Mouse (Mus musculus) mesoderm, embryonic 11.5 days (tissue): ENCODE measurements around the gene Tnrc18.

Experiments used
- DNase-seq: peaks from one replicate; pipeline ENCODE4 v3.0.0-alpha.2; 2012; ENCODE audit warnings: low read depth, low spot score

Tnrc18 gene

DNA sequence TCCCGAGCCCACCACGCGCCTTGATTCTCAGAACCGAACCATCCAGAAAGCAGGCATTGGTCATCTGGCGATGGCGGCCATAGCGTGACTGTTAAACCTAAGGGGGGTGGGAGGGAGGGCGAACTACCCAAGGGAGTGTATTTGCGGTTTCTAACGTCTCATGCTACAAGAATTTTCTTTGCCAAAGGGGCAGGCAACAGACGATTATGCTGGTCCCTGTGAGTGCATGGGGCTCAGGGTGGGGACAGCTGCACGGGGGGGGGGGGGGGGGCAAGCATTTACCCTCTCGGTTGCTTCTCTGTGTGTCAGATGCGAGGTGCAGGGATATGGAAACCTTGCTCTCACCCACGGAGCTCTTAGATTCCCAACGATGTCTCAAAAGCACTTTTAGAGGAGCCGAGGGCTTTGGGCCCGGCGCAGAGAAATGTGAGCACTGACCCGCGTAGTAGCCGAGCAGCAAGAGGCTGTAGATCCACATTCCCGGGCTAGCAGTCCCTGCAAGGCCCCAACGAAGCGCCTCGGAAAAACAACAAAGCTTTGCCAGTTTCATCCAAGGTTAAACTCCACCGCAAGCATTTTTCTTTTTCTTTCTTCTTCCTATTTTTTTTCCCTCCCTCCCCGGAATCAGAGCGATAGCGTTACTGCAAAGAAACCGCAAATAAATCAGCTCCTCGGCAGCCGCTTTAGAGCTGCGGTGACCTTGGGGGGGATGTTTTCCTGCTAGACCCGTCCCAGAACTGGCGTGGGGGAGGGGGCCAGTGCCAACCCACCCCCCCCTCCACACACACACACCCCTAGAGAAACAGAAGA, 5.0 kb upstream of the Tnrc18 start:
- peak; percentile 79 for DNase-seq

DNA sequence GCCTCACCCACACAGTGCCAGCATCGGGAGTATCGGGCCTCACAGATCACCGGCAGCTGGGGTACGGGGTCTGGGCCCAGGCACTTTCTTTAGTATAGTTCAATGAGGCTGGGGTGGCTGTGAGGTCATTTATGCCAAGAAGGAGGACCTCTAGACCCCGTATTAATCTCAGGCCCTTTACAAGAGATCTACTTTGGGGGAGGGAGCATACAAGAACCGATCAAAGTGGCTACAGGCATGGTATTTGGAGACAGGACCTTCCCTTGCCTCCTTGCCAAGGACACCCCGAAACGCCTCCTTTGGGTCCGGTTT, 4.5 kb upstream of the Tnrc18 start:
- DNase-seq = no peak

DNA sequence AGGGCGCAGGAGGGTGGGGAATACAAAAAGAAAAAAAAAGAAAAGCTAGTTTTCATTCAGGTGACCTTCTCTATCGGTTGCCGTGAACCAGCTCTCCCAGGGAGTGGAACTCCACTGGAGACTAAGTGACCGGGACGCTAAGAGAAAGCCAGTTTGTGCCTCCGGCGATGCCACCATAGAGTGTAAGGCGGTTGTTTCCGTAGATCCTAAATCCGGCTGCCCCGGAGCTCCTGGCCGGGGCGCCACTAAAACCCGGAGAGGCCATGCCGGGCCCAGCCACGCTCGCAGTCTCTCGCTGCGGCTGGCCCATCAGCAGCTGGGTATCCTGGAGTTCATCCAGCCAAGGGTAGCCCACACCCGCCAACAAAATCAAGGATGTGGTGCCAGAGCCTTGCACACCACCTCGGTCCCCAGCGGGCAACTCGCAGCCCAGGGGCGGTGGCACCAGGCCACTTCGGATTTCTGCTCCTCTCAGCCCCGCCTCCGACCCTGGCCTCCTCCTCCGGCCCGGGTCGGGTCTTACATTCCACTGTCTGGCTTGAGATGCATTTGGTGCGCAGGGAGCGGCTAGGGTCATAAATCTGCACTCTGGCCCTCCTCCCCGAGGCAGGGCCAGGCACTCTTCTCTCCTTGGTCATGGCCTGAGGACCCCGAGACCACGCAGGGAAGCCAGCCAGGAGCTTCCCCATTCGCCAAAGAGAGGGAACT, 4.0 kb upstream of the Tnrc18 start:
- DNase-seq = peak; percentile 96

DNA sequence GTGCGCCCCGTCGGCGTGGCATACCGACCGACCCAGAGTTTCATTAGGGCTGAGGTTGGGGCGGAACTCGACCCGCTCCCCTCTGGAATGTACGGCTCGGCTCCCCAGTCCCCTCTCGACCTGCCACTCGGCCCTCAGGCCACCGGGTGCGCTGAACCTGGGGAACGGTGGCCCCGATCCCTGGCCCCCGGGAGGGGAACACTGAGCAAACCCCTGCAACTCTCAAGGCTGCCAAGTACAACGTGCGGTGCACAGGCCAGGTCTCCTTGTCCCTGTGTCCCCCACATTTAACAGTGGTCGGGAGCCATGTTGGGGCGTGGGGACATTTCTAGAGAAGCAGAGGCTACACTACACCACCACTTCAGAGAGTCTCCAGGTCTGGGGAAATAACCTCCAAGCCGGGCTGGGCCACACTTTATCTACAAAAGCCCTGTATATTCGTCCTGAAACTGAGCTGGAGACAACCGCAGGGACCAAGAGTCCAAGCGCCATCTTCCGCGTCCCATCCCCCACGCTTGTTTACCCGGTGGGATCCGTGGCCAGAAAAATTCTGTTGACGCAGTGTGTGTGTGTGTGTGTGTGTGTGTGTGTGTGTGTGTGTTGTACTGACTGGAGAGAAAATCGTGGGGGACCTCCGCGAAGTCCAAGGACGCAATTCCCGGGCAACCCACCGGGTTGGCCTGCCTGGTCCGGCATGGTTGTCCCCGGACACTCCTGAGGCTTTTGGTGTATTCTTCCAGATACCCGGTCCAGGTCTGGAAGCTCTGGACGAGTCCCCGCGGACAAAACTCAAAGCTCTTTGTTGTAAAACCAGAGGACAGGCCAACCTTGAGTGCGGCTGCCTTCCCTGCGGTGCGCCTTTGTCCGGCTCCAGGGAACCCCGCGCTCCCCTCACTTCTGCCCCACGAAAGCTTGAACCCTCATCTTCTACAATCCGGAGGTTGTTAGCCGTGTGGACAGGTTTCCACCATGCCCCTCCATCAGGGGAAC, 3.1 kb upstream of the Tnrc18 start:
- peak; percentile 63 for DNase-seq

DNA sequence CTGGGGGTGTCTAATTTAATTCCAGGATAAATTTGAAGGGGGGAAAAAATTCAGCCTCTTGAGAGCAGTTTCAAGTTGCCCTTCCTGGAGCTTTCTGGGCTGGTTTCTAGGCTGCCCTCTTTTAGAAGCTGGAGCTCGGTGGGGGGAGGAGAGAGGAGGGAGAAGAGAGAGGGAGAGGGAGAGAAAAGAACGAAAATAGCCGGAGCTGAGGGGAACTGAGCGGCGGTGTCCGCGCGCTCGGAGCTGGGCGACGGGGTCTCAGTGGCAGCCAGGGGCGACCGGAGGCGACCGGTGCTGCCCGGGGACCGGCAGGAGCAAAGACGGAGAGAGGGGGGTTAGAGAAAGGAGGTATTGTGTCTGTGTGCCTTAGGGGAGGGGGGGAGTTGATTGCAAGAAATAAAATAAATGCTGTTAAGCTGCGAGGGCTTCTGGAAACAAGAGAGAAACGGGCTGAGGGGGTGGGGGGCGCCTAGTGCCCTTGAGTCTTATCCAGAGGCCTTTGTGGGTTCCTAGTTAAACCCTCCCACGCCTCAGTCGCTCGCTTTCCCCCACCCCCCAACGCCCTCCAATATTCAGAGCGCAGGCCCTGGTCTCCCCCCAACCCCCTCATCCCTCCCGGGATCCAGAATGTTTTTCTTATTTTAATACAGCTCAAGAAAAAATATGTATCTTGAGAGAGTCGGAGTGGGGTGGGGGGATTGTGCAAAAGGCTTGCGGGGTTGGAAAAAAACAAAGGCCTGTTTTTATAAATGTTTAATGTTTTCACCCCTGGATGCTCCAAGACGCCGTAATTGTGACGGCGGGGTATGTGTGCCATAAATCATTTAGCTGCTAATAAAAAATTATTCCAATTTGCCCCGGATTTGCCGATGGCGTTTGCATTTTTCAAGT, 2.2 kb upstream of the Tnrc18 start:
- peak; percentile 90 for DNase-seq

DNA sequence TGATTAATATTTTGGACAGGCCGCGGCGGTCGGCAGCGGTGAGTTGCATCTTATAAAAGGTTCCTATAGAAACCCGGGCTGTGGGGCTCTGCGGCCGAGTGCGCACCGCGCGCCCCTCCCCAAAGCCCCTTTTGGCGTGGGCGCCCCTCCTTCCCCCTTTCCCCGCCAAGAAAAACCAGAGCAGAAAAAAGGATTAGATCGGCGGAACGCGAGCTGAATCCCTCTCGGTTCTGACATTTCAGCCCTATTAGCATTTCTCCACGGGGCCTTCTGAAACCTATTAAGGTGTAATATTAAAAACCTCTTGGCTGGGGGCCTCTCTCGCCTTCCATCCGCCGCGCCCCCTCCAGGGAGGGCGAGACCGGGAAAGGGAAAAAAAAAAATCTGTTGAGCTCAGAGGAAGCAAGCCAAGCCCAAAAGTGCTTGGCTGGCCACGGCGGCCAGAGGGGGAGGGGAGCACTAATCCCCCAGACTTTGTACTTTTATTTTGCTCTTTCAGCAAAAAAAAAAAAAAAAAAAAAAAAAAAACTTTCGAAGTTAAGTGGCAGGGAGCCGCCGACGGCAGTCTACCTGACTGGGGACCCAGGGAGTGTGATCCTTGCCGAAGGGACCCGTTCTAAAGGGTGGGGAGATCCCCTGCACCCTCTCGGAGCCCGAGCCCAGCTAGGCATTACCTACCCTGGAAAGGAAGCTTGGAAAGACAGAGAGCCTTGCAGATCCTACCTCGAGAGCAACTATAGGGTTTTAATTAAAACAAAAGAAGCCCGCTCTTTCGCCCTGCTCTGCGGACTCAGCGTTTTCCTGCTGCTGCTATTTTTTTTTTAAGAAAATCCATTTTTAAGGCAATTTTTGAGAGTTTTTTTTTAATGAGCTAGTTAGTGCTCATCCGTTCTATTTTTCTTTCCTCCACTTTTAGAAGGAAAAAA, 1.2 kb upstream of the Tnrc18 start:
- DNase-seq = peak; percentile 85

DNA sequence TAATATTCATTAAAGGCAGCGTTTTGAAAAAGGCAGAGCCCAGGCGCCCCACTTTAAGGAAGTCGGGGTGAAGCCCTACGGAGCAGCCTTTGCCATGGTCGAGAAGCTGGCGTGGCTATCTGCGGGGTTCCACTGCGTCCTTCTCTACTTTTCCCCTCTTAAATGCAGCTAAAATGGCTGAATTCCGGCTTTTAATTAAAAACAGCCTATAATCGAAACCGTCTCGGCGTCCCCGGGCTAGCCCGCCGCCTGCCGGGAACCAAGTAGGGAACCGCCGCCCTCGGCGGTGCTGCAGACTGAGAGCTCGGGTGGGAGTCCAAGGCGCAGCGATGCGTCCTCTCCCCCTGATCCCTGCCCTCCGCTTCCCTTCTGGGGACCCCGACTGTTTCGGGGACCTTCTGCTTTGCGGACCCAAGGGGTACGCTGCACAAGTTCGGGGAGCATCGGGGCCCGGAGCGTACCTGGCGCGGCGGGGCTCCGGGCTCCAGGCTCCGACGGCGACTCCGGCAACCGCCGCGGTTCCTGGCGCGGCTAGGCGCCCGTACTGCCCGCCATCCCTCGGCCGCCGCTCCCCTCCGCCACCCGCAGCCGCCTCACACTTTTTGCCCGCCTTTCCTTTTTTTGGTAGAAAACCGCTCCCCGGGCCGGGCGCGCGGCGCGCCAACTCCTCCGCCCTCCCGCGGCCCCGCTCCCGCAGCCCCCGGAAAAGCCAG, 495 bp downstream of the Tnrc18 start:
- peak; percentile 62 for DNase-seq

DNA sequence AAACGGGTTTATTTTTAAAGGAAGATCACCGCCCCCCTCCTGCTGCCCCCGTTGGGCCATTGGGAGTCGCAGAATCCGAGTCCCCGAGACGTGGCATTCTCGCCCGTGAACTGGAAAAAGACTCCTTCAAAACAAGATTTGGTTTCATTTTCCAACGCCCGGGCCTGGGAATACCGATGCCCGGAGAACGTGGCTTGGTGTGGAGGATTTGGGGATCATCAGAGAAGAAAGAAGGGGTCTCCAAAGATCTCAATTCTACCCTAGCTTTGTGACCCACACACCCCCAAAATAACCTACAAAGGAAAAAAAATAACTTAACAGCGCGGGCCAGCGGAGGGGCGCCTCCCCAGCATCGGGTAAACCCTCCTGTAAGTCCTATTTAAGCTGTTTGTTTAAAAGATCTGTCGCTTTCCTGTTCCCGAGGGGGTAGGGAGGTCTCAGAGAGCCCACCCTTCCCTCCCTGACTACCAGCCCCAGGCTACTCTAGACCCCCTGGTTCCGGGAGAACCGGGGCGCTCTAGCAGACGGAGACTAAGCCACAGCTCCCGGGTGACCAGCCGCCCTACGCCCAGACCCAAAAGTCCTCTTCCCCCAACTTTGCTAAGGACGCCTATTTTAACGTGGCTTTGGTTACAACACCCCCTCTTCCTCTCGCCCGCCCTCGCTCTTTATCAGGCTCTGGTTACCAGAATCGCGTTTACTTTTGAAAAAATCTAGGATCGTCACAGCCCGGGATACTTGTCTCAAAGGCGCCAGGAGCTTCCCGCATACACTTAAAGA, 1.2 kb downstream of the Tnrc18 start:
- peak; percentile 51 for DNase-seq

DNA sequence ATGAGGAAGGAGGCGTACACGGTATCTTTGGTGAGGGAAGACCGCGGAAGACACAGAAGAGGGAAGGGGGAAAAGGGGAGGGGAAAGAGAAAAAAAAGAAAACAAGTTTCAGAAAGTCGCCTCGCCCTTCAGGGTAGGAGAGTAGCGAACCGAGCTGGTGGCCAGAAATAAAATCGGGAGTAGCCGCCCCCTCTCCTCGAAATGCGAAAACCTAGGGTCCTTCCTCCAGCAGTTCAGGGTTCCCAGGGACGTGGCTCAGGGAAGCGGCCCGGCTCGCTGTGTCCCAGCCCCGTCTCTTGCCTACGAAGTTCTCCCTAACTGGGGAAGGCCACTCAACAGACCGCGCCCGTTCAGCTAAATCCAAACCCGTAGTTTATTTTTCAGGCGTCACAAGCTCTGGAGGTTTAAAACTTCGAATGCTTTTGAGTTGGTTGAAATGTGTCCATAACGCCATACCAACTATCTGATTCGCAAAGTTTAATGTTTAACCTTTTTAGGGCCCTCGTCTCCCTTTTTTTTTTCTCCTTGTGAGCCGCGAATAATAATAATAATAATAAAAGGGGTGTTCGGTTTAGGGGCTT, 2.0 kb downstream of the Tnrc18 start:
- no peak for DNase-seq

DNA sequence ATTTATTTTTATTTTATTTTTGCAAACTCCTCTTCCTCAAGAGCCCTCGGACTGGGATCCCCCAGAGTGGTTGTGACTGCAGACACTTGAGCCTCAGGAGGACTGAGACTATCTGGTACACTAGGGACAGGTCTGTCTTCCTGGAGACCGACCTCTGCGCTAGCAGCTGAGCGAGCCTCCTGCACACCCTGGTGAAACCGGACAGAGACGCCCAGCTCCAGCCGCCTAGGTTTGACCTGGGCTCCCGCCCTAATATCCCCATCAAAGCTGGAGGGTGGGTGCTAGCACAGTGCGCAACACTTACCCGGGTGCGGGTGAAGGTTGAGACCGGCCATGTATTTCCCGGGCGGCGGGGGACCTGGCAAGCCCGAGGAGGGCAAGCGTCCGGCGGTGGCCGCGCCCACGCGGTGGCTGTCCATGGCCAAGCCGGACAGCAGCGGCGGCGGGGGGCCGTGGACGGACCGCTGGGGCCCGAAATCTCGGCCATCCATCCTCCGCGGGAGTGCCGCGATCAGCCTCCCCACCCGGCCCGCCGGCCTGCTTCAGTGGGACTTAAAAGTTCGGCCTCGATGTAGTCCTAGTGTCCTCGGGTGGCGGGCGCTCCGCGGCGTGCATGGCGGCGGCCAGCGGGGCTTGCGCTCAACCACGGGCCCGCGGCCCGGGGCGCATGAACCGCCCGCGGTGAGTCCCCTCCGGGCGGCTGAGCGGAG, 2.6 kb downstream of the Tnrc18 start:
- DNase-seq = no peak

DNA sequence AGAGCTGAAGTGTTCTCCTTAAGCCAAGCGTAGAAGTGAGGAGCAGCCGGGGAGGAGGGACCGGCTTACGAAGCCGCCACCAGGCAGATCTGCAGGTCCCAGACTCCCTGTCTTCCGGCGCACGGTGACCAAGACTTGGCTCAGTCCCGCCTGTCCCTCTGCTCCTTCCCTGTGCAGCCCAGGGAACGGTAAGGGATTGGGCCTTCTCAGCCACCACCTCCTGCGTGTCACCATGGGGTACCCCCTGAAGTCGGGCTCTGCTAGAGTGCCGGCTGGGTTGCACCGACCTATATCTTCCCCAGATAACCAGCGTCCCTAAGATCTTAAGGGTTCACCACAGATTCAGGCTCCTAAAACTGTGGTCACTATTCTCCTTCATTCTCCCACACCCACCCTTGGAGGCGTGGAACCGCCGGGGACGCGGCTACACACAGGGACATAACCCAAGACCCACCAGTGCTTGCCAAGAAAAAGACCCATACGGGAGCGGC, 3.3 kb downstream of the Tnrc18 start:
- DNase-seq = peak; percentile 45

DNA sequence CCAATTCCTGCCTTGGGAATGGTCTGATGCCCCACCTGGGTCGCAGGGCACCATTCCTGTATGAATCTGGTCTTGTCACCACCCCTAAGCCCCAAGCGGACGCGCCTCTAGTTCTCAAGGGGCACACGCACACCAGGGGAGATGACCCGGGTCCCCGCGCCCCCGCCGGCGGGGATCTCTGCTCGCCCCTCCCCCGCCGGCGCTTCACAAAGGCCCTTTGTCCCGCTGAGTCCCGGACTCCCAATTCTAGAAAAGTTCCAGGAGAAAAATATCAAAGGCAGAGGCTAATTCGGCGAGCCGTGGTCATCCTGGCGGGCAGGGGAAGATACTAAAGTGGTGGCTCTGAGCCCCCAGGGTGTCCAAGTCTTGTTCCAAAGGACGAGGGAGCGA, 3.7 kb downstream of the Tnrc18 start:
- peak; percentile 78 for DNase-seq

DNA sequence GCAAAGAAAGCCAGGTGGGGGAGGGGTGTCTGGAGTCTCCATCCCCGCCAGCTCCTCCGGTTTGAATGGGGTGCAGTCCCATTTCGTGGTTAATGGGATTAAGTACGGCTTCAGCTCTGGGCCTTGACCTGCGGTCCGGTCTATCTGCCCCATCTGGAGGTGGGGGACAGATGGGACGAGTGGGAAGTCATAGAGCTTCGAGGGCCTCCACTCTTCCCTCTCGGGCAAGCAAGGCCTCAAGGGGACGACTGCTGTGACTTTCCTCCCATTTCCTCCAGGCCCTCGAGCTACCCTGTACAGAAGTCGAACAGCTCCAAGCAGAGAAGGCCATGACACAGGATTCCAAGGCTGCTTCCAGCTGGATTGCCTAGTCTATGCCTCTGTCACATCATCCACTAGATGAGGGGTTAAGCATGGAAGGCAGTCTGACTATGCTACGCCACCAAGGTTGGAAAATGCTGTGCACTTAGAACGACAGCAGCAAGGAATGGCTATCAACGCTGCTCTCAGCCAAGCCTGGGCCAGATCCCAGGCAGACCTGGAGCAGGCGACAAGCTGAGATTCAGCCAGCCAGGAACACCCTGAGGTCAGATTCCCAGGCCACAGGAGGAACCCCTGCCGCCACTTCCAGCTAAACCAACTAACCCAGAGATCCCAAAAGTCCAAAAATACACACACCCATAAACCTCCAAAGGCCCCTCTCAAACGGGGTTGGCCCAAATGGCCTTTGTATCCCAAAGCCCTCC, 4.3 kb downstream of the Tnrc18 start:
- DNase-seq = peak; percentile 40

DNA sequence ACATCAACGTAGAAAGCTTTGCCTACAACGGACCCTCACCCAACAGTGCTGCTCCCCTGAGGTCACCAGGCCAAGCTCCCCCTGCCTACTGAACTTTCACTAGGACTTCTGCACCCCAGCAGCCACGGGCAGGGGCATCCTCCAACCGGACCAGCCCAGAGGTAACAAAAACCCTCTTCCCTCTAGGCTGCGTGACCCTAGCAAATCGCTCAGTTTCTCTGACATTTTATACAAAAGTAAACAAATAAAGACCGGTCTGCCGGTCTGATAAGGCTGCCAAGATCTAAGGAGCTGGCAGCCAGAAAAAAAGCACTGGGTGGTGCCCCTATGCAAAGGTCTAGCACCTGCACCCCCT, 4.9 kb downstream of the Tnrc18 start:
- DNase-seq = no peak

DNA sequence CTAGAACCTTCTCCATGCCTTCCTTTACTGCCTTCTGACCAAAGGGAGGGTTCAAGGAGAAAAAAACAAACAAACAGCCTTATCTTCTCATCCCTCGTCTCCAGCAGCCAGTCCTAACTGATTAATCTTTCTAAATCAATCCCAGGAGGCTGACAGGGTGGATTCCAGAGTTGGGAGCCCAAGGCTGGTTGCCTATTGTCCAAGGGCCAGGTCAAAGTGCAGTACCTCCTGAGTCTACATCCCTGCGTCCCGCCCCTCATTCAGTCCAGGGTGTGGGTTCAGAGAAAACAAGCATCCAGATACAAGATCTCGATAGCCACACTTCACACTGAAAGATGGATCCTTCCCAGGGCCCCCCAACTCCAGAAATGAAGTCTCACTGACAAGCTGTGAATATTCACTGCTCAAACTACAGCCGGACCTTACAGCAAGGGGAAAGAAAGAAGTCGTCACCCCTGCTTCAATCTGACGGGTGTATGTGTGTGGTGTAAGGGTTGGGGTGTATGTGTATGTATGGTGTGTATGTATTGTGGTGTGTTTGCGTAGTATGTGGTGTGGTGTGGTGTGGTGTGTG, 5.5 kb downstream of the Tnrc18 start:
- DNase-seq = no peak
